Mouse (Mus musculus) T-helper 17 cell (primary cell): ENCODE results near the gene Usp21.

Source experiments
- in situ Hi-C, 2 experiments: fragments of 300-600 bp; cut with MboI, MseI; formaldehyde crosslinking; loops; 1 replicate in 1 of 2; 2 replicates in 1 of 2; pipeline ENCODE4 v1.15.1; 2025; ENCODE audit warnings: high pct_unique_total_duplicates in 2 of 2

Gene Usp21

DNA sequence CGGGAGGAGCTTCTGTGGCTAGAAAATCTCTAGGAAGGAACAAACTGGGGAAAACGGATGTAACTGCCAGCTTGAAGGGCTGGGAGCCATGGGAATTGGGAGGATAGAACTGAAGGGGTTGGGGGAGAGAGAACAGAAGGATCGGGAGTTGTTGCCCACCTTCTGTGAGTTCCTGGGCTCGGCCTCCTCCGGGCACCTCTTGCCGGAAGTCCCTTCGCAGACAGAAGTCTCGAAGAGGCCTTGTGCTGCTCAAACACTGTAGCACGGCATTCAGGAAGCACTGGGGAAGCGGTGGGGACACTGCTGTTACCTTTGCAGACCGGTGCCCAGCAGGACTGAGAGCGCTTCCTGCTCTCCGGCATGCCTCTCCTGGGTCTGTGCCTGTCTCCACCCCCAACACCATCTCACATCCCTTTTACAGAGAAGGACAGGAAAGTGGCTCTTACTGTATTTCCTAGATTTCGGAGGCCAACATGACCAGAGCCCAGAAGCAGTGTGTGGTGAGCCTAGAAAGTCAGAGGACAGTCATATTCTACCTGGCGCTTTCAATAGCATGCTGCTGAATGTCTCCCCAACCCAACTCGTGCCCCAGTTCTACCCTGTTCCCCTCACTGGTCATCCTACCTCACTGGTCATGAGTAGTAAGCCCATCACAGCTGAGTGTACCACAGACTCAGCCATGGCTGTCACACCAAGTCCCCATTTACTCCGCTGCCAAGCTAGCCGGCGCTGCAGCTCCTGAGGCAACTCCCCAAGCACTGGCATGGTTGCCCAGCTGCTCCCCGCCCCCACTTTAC, 2.5 kb downstream of the Usp21 start:
- in situ Hi-C loops, result loop anchor here in 1 of 2 experiments (5.0 kb wide), 1 partner anchor 42 kb away; the partner anchor contains the start of gene Dedd

DNA sequence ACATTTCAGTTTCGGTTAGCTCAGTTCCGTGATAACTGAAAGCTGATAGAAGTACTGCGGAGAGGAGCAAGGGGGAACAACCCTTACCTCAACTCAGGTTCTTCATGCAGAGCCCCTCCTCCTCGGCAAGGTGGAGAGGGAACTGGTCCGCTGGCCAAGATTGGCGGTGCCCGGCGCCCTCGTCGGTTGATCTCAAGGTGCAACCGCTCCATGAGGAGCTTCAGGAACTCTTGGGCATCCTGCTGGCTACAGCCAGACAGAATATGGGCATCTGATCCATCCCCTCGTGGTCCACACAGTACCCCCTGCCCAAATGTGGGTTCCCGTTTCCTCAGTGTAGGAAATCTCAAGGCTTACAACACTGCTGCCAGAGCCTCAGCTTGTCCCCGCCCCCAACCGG, 3.3 kb downstream of the Usp21 start:
- in situ Hi-C loops, result no loop called here

GRCm38 (mm10) chr1:171283188-171284160, 4.3 kb downstream of the Usp21 start:
- in situ Hi-C loops, result no loop called here

DNA sequence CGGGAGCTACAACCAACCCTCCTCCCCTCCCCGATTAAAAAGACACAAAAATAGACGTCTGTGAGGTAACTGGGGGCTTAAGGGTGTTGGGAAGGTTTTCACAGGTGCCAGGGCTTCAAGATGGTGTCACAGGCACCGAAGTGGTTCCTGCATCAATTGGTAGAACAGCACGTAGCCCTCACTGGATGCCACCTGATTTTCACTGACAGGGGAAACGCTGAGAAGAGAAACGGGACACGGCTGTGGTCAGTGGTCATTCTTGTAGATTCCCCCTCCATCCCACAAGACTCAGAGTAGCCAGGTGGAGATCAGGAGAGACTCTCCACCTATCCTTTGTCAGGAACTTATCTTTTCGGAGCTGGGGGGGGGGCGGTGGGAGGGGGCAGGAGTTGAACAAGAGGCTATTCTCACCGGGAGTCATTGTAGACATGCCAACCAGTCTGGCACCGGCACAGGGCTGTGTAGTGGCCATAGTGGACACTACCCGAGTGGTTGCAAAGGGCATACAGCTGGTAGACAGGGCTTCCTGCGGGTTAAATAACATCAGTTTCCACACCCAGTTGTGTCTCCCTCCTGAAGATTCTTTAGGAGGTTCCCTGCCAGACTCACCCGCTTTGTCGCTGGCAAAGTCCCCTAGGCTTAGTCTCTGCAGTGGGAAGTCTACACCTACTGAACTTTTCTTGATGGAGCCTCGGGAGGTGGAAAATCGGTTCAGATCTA, 5.5 kb downstream of the Usp21 start:
- in situ Hi-C loops, result no loop called here

- in situ Hi-C loops, result no loop called here
These were observed 6.3 kb downstream of the Usp21 start for GRCm38 (mm10) chr1:171281528-171281923.

DNA sequence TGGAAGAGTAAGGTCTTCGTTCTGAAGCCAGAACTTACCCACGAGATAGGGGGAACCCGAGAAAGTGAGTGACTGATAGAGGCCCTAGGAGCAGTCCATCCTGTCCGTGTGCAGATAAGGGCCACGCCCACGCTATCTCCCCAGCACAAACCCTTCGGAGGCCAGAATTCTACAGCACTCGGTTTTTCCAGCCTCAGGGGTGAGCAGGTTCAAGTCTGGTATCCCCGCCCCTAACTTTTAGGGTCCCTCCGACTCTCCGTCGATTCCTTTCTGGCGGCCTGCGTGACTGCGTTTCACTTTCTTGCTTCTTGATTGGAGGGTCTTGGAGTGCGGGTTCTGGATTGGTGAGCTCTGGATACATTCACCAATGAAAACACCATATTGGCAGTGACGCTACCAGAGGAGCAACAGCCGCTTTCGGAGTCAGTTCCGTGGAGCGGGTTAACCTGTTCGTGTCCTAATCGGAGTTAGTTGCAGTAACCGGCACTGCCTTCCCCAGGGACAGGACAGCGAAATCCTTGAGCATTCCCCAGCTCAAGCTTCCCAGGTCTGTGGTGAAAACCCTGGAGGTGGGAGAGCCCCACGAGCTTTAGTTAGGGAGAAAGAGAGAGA, 6.8 kb downstream of the Usp21 start, which contains the start of gene Ppox:
Ppox (minus strand) TSS at position 271 of the 612 bp plus-strand sequence.
- in situ Hi-C loops, result no loop called here

DNA sequence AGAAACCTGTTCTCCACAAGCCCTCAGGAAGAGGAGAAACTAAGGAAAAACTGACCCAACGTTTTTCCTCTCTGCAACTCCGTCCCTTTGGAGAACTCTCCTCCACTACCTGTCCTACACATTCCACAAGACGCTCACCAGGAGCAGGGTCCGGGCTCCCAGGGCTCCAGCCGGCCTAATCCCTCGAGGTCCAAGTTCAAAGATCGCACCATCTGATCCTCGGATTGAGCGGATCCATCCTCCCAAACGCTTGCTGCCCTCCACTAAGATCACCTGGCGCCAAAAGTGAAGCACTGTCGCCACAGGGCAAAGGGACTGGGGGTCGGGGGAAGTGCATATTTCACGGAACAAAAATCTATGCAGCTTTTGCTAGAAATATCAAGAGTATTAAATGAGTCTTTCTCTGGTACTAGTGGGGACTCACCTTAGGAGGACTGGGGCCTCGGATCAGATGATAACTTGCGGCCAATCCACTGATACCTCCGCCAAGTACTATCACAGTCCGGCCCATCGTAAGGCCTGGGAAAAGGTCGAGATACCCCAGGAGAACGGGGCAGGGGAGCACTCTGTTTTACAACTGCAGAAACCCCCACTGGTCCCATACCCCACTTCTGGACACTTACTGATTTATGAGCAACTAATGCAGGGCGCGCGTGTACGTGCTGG, 7.4 kb downstream of the Usp21 start:
- in situ Hi-C loops, result no loop called here

DNA sequence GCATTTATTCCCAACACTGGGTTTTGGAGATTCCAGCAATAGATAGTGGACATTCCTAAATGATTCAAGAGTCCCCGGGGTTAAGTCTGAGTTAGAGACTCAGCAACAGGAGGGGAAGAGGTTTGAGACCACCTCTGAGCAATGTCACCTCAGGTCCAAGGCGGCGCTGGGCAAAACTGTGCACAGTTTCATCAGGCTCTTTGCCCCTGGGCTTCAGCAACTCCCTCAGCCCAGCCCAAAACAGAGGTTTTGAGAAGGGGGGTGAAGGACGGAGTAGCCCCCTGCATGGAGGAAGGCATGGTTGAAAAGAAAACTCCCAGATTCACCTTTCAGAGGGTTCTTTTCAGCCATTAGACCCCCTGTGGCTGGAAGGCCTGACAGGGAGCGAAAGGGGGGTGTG, 8.1 kb downstream of the Usp21 start:
- in situ Hi-C loops, result no loop called here

DNA sequence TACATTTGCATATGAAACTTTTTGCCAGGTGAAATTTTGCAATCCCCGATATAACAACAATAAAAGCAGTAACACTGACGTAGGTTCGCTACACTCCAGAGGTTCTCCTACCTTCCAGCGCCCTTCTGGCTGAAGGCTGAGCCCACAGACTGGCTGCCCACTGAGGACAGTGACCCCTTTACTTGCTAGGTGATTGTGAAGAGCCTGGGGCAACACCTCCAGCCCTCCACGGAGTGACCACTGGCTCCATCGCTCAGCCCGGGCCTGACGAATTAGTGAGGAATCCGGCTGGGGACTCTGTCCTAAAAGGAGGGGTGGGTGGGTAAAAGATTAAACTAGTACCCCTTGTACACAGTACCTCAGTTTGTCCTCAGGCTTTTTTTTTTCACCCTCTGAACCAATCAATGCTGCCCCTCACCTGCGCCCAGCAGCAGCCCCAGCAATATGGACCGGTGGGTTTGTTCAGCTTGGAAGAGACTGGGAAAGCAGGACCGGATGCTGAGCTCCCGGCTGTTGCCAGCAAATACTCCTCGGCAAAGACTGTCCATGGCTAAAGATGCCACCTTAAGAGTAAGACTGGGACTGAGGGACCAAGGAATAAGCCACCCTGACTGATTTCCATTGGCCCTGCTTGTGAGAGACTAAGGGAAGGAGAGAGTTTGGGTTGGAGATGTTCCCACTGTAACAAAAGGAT, 8.6 kb downstream of the Usp21 start:
- in situ Hi-C loops, result no loop called here

- in situ Hi-C loops, result no loop called here
These were observed 9.4 kb downstream of the Usp21 start for GRCm38 (mm10) chr1:171278436-171278835.

- in situ Hi-C loops, result no loop called here
These were observed 10.1 kb downstream of the Usp21 start for GRCm38 (mm10) chr1:171277736-171278135.

GRCm38 (mm10) chr1:171276110-171276748, 11.6 kb downstream of the Usp21 start:
- in situ Hi-C loops, result no loop called here

DNA sequence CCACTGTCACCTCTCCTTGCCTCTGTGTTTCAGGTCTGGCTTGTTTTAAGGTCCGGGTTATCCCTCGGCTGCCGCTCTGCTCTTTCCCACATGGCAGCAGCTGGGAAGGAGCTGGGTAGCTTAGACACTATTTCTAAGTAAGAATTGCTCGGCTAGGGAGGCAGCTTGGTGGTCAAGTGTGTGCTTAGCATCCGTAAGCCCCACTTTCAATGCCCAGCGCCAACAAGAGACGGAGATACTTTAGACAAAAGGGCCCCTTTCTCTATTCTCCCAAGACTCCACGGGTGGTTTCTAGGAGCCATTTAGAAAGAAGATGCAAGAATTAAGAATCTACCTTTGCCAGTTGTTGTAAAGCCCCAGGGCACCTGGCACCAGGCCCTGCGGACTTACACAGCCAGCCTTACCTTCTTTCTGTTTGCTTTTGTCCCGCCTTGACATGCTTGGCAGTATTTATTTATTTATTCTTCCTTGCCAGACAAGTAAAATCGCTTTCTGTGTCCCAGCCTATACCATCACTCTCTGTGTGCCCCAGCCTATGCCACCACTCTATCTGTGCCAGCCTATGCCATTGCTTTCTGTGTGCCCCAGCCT, 12.6 kb downstream of the Usp21 start:
- in situ Hi-C loops, result no loop called here

DNA sequence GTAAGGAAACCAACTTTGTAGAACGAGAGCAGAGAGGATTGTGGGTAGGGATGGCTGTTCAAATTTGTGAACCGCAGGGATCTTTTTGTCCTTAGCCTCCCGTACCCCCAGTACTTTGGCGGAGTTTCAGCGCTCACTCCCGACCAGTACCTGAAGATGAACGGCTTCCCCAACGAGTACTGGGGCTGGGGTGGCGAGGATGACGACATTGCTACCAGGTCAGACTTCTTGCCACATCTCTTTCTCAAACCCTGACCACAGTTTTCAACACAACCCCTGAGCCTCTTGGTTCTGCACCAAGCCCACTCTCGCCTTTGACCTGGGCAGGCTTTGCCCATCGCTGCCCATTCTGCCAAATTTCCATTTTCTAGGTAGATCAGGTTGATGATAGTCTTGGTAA, 13.6 kb downstream of the Usp21 start:
- in situ Hi-C loops, result loop anchor here in 1 of 2 experiments (25.0 kb wide), 1 partner anchor 387 kb away; the partner anchor contains the start of genes Dusp12 and Gm26620

DNA sequence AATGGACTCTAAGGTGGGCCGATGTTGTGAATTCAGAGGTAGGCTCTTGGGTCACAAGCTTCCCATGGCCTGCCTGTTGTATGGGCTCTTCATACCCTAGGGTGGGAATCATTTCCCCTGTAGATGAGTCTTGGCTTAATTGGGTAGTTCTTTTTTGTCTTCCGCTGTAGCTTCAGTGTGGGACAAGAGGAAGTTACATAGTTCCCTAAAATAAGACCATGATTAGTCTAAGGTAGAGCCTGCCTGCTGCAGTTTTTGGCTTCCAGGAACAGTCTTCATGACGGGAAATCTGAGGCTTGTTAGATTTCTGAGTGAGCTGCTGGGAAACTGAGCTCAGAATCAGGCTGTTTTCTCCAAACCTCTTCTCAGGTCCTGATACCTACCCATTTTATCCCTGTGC, 15.7 kb downstream of the Usp21 start:
- in situ Hi-C loops, result loop anchor here in 1 of 2 experiments (25.0 kb wide), 1 partner anchor 385 kb away; the partner anchor contains the start of genes Dusp12 and Gm26620

- in situ Hi-C loops, result loop anchor here in 1 of 2 experiments (25.0 kb wide), 1 partner anchor 384 kb away; the partner anchor contains the start of genes Dusp12 and Gm26620
These were observed 16.2 kb downstream of the Usp21 start for GRCm38 (mm10) chr1:171271622-171272021.

DNA sequence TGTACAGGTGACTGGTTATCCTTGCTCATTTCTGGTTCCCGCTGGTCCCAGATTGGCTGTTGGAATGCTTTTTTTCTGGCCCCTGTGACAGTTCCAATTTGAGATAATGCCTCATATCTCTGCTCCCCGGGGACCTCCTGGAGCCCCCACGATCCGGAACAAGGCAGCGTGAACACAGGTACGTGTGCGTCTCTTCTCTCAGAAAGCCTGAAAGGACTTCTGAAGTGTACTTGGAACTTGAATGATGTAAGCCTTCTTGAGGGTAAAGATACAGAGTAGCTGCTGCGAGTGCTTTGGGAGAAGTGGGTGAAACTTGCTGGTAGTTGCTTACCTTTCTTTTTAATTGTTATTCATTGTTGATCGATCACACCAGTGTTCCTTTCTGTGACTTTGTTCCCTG, 16.6 kb downstream of the Usp21 start:
- in situ Hi-C loops, result loop anchor here in 1 of 2 experiments (25.0 kb wide), 1 partner anchor 384 kb away; the partner anchor contains the start of genes Dusp12 and Gm26620

- in situ Hi-C loops, result loop anchor here in 1 of 2 experiments (25.0 kb wide), 1 partner anchor 383 kb away; the partner anchor contains the start of genes Dusp12 and Gm26620
These were observed 17.3 kb downstream of the Usp21 start for GRCm38 (mm10) chr1:171270573-171270900.
